Mouse (Mus musculus): ENCODE data around the gene Gipc1. TPM values are rescaled to one million over a fixed set of nuclear protein-coding genes. Genes with fewer than 3 reads are reported as not detected.
A peak's percentile ranks its signal among the peaks of the same experiment; 100 is the strongest.

Gene Gipc1
- polyA plus RNA-seq, 1 experiment = 20.8 TPM

- H3K4me1 ChIP-seq (ENCODE audit: control insufficient read depth, insufficient read depth, insufficient read length, low read length) = no peaks in the 10 kb centered on the region
- no peak overlapping the region for H3K27ac ChIP-seq (replicated peaks; ENCODE audit: low read depth, low read length)
- H3K4me3 ChIP-seq (ENCODE audit: insufficient read depth, low read depth, low read length) = peak overlapping the region; percentile 19
These were observed 8.7 kb downstream of the Gipc1 start for GRCm38 (mm10) chr8:83660995-83661680.

- H3K27ac ChIP-seq (replicated peaks; ENCODE audit: low read depth, low read length) = no peak overlapping the region
- H3K4me1 ChIP-seq (ENCODE audit: control insufficient read depth, insufficient read depth, insufficient read length, low read length) = peaks cover 8% of the 10 kb centered on the region; the same call in 1 of the 2 replicates
- no peak overlapping the region for H3K4me3 ChIP-seq (ENCODE audit: insufficient read depth, low read depth, low read length)
These were observed 9.9 kb downstream of the Gipc1 start for GRCm38 (mm10) chr8:83662421-83662826.

- H3K4me1 ChIP-seq (ENCODE audit: control insufficient read depth, insufficient read depth, insufficient read length, low read length) = peaks cover 8% of the 10 kb centered on the region; the same call in 1 of the 2 replicates
- H3K27ac ChIP-seq (replicated peaks; ENCODE audit: low read depth, low read length) = no peak overlapping the region
- no peak overlapping the region for H3K4me3 ChIP-seq (ENCODE audit: insufficient read depth, low read depth, low read length)
These were observed 11.6 kb downstream of the Gipc1 start for GRCm38 (mm10) chr8:83664096-83664495.

- Histone ChIP-seq H3K27ac (replicated peaks; ENCODE audit: low read depth, low read length) (no peak overlapping the region), H3K4me3 (ENCODE audit: insufficient read depth, low read depth, low read length) (no peak overlapping the region), H3K4me1 (ENCODE audit: control insufficient read depth, insufficient read depth, insufficient read length, low read length) (peaks cover 8% of the 10 kb centered on the region; the same call in 1 of the 2 replicates)
These were observed 12.6 kb downstream of the Gipc1 start for GRCm38 (mm10) chr8:83664931-83665625.

- H3K4me1 ChIP-seq (ENCODE audit: control insufficient read depth, insufficient read depth, insufficient read length, low read length) = peaks cover 8% of the 10 kb centered on the region; the same call in 1 of the 2 replicates
- no peak within 1 kb of the TSS for H3K4me3 ChIP-seq (ENCODE audit: insufficient read depth, low read depth, low read length)
- no peak within 1 kb of the TSS for H3K27ac ChIP-seq (replicated peaks; ENCODE audit: low read depth, low read length)
These were observed 13.7 kb downstream of the Gipc1 start, which contains the start of gene Ptger1 for GRCm38 (mm10) chr8:83665969-83666865. Ptger1 (plus strand) TSS chr8:83666678.

- H3K4me1 ChIP-seq (ENCODE audit: control insufficient read depth, insufficient read depth, insufficient read length, low read length) = peaks cover 8% of the 10 kb centered on the region; the same call in 1 of the 2 replicates
- H3K4me3 ChIP-seq (ENCODE audit: insufficient read depth, low read depth, low read length) = no peak overlapping the region
- H3K27ac ChIP-seq (replicated peaks; ENCODE audit: low read depth, low read length) = no peak overlapping the region
These were observed 14.4 kb downstream of the Gipc1 start for GRCm38 (mm10) chr8:83666866-83667234.

GRCm38 (mm10) chr8:83667526-83667925 lies 15.0 kb downstream of the Gipc1 start:
- H3K27ac ChIP-seq (replicated peaks; ENCODE audit: low read depth, low read length) = no peak overlapping the region
- peaks cover 8% of the 10 kb centered on the region; the same call in 1 of the 2 replicates for H3K4me1 ChIP-seq (ENCODE audit: control insufficient read depth, insufficient read depth, insufficient read length, low read length)
- no peak overlapping the region for H3K4me3 ChIP-seq (ENCODE audit: insufficient read depth, low read depth, low read length)

GRCm38 (mm10) chr8:83668010-83668916 lies 15.8 kb downstream of the Gipc1 start:
- no peak overlapping the region for H3K27ac ChIP-seq (replicated peaks; ENCODE audit: low read depth, low read length)
- H3K4me1 ChIP-seq (ENCODE audit: control insufficient read depth, insufficient read depth, insufficient read length, low read length) = peaks cover 8% of the 10 kb centered on the region; the same call in 1 of the 2 replicates
- H3K4me3 ChIP-seq (ENCODE audit: insufficient read depth, low read depth, low read length) = peak overlapping the region; percentile 28; the same call in 1 of the 2 replicates

GRCm38 (mm10) chr8:83669013-83669412 lies 16.5 kb downstream of the Gipc1 start:
- H3K4me1 ChIP-seq (ENCODE audit: control insufficient read depth, insufficient read depth, insufficient read length, low read length) = peaks cover 8% of the 10 kb centered on the region; the same call in 1 of the 2 replicates
- H3K27ac ChIP-seq (replicated peaks; ENCODE audit: low read depth, low read length) = no peak overlapping the region
- no peak overlapping the region for H3K4me3 ChIP-seq (ENCODE audit: insufficient read depth, low read depth, low read length)

GRCm38 (mm10) chr8:83672936-83673335 lies 20.5 kb downstream of the Gipc1 start:
- no peak overlapping the region for H3K27ac ChIP-seq (replicated peaks; ENCODE audit: low read depth, low read length)
- no peaks in the 10 kb centered on the region for H3K4me1 ChIP-seq (ENCODE audit: control insufficient read depth, insufficient read depth, insufficient read length, low read length)
- H3K4me3 ChIP-seq (ENCODE audit: insufficient read depth, low read depth, low read length) = no peak overlapping the region

- Histone ChIP-seq H3K4me1 (ENCODE audit: control insufficient read depth, insufficient read depth, insufficient read length, low read length) (no peaks in the 10 kb centered on the region), H3K27ac (replicated peaks; ENCODE audit: low read depth, low read length) (no peak overlapping the region), H3K4me3 (ENCODE audit: insufficient read depth, low read depth, low read length) (no peak overlapping the region)
These were observed 22.0 kb downstream of the Gipc1 start for GRCm38 (mm10) chr8:83674497-83674896.

GRCm38 (mm10) chr8:83679866-83680265 lies 27.4 kb downstream of the Gipc1 start:
- no peak overlapping the region for H3K4me3 ChIP-seq (ENCODE audit: insufficient read depth, low read depth, low read length)
- H3K27ac ChIP-seq (replicated peaks; ENCODE audit: low read depth, low read length) = no peak overlapping the region

GRCm38 (mm10) chr8:83680603-83681002 lies 28.1 kb downstream of the Gipc1 start:
- Histone ChIP-seq H3K4me3 (ENCODE audit: insufficient read depth, low read depth, low read length) (no peak overlapping the region), H3K4me1 (ENCODE audit: control insufficient read depth, insufficient read depth, insufficient read length, low read length) (peaks cover 12% of the 10 kb centered on the region), H3K27ac (replicated peaks; ENCODE audit: low read depth, low read length) (0 out of 2 replicates have a peak overlapping the region, but pooled peaks have one; percentile 9)

More at GRCm38 (mm10) chr8:83679866-83680265, 27.4 kb downstream of the Gipc1 start:
- H3K4me1 ChIP-seq (ENCODE audit: control insufficient read depth, insufficient read depth, insufficient read length, low read length) = peaks cover 8% of the 10 kb centered on the region

- Histone ChIP-seq H3K4me1 (ENCODE audit: control insufficient read depth, insufficient read depth, insufficient read length, low read length) (peaks cover 14% of the 10 kb centered on the region), H3K27ac (replicated peaks; ENCODE audit: low read depth, low read length) (0 out of 2 replicates have a peak overlapping the region, but pooled peaks have one; percentile 9), H3K4me3 (ENCODE audit: insufficient read depth, low read depth, low read length) (no peak overlapping the region)
These were observed 28.6 kb downstream of the Gipc1 start for GRCm38 (mm10) chr8:83681099-83681498.
